In genomic region chr16:42874910-42875851, GRCm38 (mm10) we compare ENCODE assay signal across 1 mouse cellular context.
A peak's percentile ranks its signal among the peaks of the same experiment; 100 is the strongest.
TF ChIP-seq lines count a peak whose summit lies in the region.

No protein-coding gene starts in this region.

TF ChIP-seq in CH12.LX, 34 proteins besides CTCF, POLR2A, EP300 and RAD21 (continued from another document):
- TF ChIP-seq E2F4 (IDR thresholded peaks at IDR 0.05; ENCODE audit: insufficient replicate concordance, low read depth, low read length) (peak; percentile 90; the same call in 1 of the 2 replicates), CHD1 (IDR thresholded peaks at IDR 0.05; ENCODE audit: low read depth, low read length) (no peak), MAZ (IDR thresholded peaks at IDR 0.05; ENCODE audit: low read depth, low read length) (peak; percentile 87), ZMIZ1 (IDR thresholded peaks at IDR 0.05; ENCODE audit: low read depth, low read length) (peak; percentile 57; the same call in 1 of the 2 replicates), PAX5 (IDR thresholded peaks at IDR 0.05; ENCODE audit: low read length) (no peak), GABPA (IDR thresholded peaks at IDR 0.05; ENCODE audit: insufficient replicate concordance, low read depth, low read length) (no peak; the same call in 1 of the 2 replicates), MYC (IDR thresholded peaks at IDR 0.05; ENCODE audit: low read depth, low read length) (no peak), TCF12 (IDR thresholded peaks at IDR 0.05; ENCODE audit: low read depth, low read length) (peak; percentile 66), UBTF (IDR thresholded peaks at IDR 0.05; ENCODE audit: low read depth, low read length) (no peak), KAT2A (IDR thresholded peaks at IDR 0.05; ENCODE audit: insufficient replicate concordance, low read length) (peak; percentile 69; the same call in 1 of the 2 replicates)
TF ChIP-seq in CH12.LX: peak in this region for 19.
